Mouse (Mus musculus) urinary bladder, postnatal 25 days (tissue): ENCODE measurements around the gene Ston1.
A peak's percentile ranks its signal among the peaks of the same experiment; 100 is the strongest.

Experiments used
- DNase-seq: peaks from one replicate; pipeline ENCODE4 v3.0.0; 2022; ENCODE audit warnings: low spot score

Ston1 gene

GRCm38 (mm10) chr17:88625931-88626330 lies 28.4 kb downstream of the Ston1 start:
- DNase-seq: no peak

GRCm38 (mm10) chr17:88626347-88626811 lies 28.9 kb downstream of the Ston1 start:
- no peak for DNase-seq

- no peak for DNase-seq
Observed at GRCm38 (mm10) chr17:88627150-88627549, 29.7 kb downstream of the Ston1 start.

- peak; percentile 38 for DNase-seq
Observed at GRCm38 (mm10) chr17:88628676-88629380, 31.3 kb downstream of the Ston1 start.

- no peak for DNase-seq
Observed at GRCm38 (mm10) chr17:88629381-88629759, 31.9 kb downstream of the Ston1 start.

GRCm38 (mm10) chr17:88629931-88630553 lies 32.6 kb downstream of the Ston1 start:
- DNase-seq: peak; percentile 41

GRCm38 (mm10) chr17:88630554-88630948 lies 33.1 kb downstream of the Ston1 start:
- no peak for DNase-seq

GRCm38 (mm10) chr17:88632631-88633030 lies 35.1 kb downstream of the Ston1 start:
- no peak for DNase-seq

GRCm38 (mm10) chr17:88636076-88636475 lies 38.6 kb downstream of the Ston1 start:
- no peak for DNase-seq

GRCm38 (mm10) chr17:88636587-88636986 lies 39.1 kb downstream of the Ston1 start:
- no peak for DNase-seq

- DNase-seq: peak; percentile 72
Observed at GRCm38 (mm10) chr17:88641012-88641411, 43.5 kb downstream of the Ston1 start.

- DNase-seq: no peak
Observed at GRCm38 (mm10) chr17:88641836-88642235, 44.4 kb downstream of the Ston1 start.

GRCm38 (mm10) chr17:88644876-88645275 lies 47.4 kb downstream of the Ston1 start:
- no peak for DNase-seq

- DNase-seq: no peak
Observed at GRCm38 (mm10) chr17:88645299-88645698, 47.8 kb downstream of the Ston1 start.

GRCm38 (mm10) chr17:88647149-88647548 lies 49.7 kb downstream of the Ston1 start:
- no peak for DNase-seq

GRCm38 (mm10) chr17:88652010-88652409 lies 54.5 kb downstream of the Ston1 start:
- peak; percentile 61 for DNase-seq

- peak; percentile 72 for DNase-seq
Observed at GRCm38 (mm10) chr17:88652702-88653374, 55.4 kb downstream of the Ston1 start.

GRCm38 (mm10) chr17:88653375-88653769 lies 55.9 kb downstream of the Ston1 start:
- no peak for DNase-seq

- DNase-seq: no peak
Observed at GRCm38 (mm10) chr17:88658510-88658909, 61.0 kb downstream of the Ston1 start.

GRCm38 (mm10) chr17:88666076-88666475 lies 68.6 kb downstream of the Ston1 start:
- DNase-seq: no peak

GRCm38 (mm10) chr17:88668452-88668851 lies 71.0 kb downstream of the Ston1 start, which contains the start of gene Gtf2a1l:
TSS of gene Gtf2a1l (plus strand) at chr17:88668660.
- DNase-seq: peak; percentile 6

- no peak for DNase-seq
Observed at GRCm38 (mm10) chr17:88669921-88670320, 72.4 kb downstream of the Ston1 start.

GRCm38 (mm10) chr17:88670800-88671199 lies 73.3 kb downstream of the Ston1 start:
- no peak for DNase-seq
